Mouse (Mus musculus) CH12F3 (cell line): ENCODE measurements at regions not wholly inside any gene's neighbourhood (a gene's known extent, or its start where the extent isn't known, plus 50 kb on each side); places are given as distances from the start of the nearest gene placed in this dataset.

ENCODE experiments used
- in situ Hi-C: fragments of 300-500 bp; cut with MboI; formaldehyde crosslinking; loops from 2 replicates; pipeline ENCODE4 v1.14.3; 2020; ENCODE audit warnings: low sequenced_read_pairs

GRCm38 (mm10) chr5:41994307-41994706, 73.5 kb upstream of the Gm16223 start:
- in situ Hi-C loops, result no loop called here

DNA sequence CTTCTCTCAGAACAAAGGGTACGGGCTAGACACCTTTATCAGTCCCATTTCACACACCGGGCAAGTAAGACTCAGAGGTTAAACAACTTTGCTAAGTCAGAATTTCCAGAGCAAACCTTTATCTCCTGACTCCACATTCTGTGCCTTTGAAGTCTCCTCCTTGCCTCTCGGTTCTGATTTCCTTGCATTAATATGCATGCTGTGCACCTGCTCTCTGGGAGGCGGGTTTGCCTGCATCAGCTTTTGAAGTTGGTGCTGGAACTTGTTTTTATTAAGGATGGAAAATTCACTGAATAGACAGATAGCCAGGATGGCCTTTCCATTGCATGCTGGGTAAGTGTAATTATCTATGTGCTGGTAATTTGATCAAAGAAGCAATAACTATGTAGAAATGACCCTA, 84.2 kb upstream of the Gm16223 start:
- in situ Hi-C loops, result no loop called here

DNA sequence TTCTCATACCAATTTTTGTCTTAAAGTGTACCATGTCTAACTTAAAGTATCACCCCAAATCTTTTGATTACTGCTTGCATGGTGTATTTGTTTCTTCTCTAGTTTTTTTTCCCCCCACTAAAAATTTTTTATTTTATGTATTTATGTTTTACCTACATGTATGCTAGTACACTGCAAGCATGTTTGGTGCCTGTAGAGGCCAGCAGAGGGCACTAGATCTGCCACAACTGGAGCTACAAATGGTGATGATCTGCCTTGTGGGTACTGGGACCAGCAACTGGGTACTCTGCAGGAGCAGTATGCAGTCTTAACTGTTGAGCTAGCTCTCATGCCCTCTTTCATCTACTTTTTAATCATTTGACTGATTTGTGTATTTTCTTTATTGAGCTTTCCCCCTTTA, 92.2 kb upstream of the Gm16223 start:
- in situ Hi-C loops, result no loop called here

DNA sequence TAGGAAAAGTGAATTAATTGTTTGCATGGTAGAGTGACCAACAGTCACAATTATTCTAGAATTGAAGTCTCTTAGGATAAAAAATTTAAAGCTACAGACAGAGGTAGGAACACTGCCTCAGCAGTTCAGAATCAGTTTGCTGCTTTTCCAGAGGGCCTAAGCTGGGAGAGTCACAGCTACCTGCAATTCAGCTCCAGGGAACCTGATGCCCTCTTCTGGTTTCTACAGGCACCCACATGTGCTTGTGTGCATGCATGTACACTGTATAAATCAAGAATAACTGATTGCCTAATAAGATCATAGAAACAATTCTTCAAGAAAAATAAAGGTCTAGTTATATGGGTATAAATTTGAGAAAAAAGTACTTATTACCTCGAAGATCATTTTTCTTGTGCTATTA, 96.6 kb upstream of the Gm16223 start:
- in situ Hi-C loops, result no loop called here

DNA sequence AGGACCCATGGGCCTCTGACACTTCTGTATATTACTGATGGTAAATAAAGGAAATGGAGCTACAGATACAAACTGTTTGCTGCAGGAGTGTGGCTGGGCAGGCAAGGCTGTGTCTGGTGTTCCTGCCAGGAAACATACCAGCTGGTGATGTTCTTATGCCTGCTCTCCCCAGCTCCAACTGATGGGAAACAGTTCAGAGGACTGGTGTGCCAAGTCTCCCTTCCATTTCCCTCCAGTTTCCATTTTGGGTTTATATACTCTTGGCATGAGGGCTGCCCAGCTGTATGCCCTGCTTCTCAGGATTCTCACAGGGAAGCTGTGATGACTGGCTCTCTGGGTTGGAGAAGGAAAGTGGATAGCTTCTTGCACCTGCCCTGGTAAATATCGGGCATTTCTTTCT, 100.8 kb upstream of the Gm16223 start:
- in situ Hi-C loops, result no loop called here

GRCm38 (mm10) chr5:41947114-41947640, 103.1 kb upstream of the Bod1l start:
- in situ Hi-C loops, result no loop called here

GRCm38 (mm10) chr5:41943399-41943798, 99.3 kb upstream of the Bod1l start:
- in situ Hi-C loops, result no loop called here

DNA sequence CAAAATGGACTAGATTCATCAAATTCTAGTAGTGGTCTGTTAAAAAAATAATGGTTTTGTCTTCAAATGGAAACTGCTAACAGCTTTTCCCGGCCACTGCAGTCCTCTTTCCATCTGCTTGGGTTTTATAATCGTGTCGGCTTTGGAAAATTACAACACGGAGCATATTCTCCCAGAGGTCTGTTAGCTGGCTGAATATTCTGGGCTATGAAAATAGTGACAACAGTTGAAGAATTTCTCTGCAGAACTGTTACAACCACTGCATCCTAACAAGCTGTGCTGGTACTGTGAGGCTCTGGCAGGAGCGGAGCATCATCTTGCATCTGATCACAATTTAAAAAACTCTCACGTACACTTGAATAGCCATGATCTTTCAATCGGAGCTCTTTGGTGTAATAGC, 98.0 kb upstream of the Bod1l start:
- in situ Hi-C loops, result no loop called here

DNA sequence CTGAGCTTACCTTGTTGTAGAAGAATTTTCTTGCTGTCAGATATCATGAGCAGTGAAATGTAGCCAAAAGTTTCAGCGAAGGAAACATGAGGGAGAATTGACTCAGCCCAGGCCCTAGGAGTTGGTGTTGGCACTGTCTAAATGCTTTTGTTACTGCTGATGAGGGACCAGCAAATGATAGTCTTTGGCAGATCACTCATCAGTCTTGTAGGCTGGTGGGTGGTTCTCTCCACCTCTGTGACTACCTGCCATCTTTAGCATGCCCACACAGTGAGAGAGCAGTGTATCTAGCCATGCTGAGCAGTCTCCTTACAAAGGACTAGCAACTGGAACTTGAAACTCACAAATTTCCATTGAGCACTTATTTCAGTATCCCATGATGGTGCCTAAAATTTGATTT, 97.1 kb upstream of the Bod1l start:
- in situ Hi-C loops, result no loop called here

- in situ Hi-C loops, result no loop called here
Measured at GRCm38 (mm10) chr5:41939736-41940135, 95.6 kb upstream of the Bod1l start.

DNA sequence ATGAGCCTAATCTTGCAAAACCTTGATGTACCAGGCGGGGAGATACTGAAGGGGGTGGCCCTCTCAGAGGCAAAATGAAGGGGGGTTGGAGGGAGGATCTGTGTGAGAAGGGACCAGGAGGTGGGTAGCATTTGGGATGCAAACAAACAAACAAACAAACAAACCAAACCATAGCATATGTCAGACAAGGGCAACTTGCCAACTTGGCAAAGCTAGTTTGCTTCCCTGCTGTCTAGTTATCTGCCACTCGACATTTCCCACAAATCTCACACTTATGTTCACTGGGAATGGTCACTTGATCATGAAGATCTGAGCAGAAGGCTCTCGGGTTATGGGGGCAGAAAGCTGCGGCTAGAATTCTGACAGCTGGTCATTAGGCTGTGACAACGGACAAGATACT, 65.9 kb upstream of the Bod1l start:
- in situ Hi-C loops, result no loop called here

GRCm38 (mm10) chr5:41907749-41908148, 63.6 kb upstream of the Bod1l start:
- in situ Hi-C loops, result no loop called here

DNA sequence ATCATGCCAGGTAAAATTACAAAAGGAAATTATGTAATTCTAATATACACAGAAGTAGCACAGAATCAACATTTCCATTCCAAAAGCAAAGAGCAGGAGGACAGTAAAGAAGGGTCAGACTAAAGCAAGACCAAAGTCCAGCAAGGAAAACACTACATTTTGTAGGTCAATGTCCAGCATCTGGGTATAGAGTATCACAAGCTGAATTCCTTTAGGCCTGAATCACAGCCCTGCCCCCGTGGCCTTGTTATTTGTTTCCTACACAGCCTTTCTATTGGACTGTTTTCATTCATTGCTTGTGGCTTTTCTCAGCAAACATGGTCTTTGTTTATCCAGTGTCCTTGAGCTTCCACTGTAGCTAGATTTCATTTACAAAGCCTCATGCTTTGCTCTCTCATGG, 60.4 kb upstream of the Bod1l start:
- in situ Hi-C loops, result no loop called here

DNA sequence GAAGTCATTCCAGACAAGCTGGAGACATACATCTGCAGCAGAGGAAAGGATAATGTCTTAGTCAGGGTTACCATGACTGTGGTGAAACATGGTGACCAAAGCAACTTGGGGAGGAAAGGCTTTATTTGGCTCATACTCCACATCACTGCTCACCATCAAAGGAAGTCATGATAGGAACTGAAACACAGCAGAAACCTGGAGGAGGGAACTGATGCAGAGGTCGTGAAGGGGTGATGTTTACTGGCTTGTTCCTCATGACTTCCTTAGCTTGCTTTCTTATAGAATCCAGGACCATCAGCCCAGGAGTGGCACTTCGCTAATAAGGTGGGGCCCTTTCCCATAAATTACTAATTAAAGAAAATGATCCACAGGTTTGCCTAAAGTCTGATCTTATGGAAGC, 55.1 kb upstream of the Bod1l start:
- in situ Hi-C loops, result loop anchor here (25.0 kb wide), 1 partner anchor 1463 kb away; no protein-coding TSS in a partner anchor

DNA sequence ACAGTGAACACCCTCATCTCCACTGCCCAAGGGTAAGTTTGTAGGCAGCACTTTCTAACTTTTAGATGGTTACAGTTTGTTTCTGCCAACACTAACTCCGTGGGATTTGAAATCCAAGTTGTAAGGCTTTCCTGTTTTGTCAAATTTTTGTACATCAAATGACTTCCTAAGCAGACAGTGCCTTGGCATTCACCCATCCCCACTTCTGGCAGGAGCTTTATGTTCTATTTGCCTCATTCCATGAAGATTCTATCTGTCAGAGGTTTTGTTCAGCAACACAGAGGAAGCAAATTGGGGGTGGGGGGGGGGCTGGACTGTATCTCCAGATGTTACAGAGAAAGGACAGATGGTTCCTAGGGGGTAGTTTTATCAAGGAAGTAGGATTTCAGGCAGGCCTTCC, 54.6 kb upstream of the Bod1l start:
- in situ Hi-C loops, result loop anchor here (25.0 kb wide), 1 partner anchor 1464 kb away; no protein-coding TSS in a partner anchor
